Comparison of ENCODE assay signal across 1 mouse cellular context in the genomic region with DNA sequence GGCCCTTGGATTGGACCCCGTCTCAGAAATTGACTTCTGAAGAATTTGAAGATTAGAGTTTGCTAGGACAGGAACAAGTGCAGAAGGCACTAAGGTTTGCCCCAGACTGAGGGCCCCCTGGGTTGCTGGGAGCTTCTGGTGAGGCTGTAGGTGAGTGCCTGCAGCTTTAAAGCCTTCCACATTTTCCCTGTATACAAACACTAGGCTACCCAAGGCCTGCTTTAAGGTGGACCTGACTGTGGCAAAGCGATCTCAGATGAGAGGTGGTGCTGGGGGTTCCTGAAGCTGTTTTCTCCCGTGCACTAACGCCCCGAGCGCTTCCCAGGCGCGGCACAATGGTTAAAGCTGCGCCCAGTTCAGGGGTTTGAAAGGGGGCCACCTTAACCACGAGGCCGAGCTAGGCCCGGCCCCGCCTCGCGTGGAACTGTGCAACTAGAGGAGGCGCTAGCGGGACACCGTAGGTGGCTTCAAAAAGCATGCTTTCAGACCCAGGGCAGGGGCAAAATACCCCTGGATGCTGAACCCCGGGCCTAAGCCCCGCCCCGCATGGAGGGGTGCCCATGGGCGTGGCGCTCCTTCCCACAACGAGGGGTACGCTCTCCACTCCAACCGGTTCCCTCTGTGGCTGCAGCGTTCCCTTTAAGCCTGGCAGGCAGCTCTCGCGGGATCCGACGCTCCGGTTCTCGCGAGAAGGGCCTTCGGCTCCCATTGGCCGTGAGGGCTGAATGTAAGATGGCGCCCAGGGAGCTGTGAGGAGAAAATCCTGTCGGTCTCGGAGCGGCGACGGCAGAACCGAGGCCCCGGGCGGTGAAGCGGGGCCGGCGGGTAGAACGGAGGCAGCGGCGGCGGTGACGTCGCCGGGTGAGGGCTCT.
A peak's percentile ranks its signal among the peaks of the same experiment; 100 is the strongest.
TF ChIP-seq lines count a peak whose summit lies in the region.

TSS of gene Qrich1 (plus strand) at position 427 of the 872 bp plus-strand sequence.

TF ChIP-seq in CH12.LX, 34 proteins besides CTCF, POLR2A, EP300 and RAD21 (continued from another document):
- TF ChIP-seq ZKSCAN1 (IDR thresholded peaks at IDR 0.05; ENCODE audit: borderline replicate concordance, low read depth, low read length) (no peak), POLR2AphosphoS2 (IDR thresholded peaks at IDR 0.05; ENCODE audit: low read depth, low read length) (peak; percentile 87), MYC (IDR thresholded peaks at IDR 0.05; ENCODE audit: low read depth, low read length) (peak; percentile 85; the same call in 1 of the 2 replicates), HCFC1 (IDR thresholded peaks at IDR 0.05; ENCODE audit: low read depth, low read length) (peak; percentile 85), MXI1 (IDR thresholded peaks at IDR 0.05; ENCODE audit: low read depth, low read length) (peak; percentile 82; the same call in 1 of the 2 replicates), NELFE (IDR thresholded peaks at IDR 0.05; ENCODE audit: low read depth, low read length) (peak; percentile 86), SIN3A (IDR thresholded peaks at IDR 0.05; ENCODE audit: low read length) (peak; percentile 69; the same call in 1 of the 2 replicates), IRF4 (IDR thresholded peaks at IDR 0.05; ENCODE audit: low read depth, low read length) (no peak)
